10 mouse cellular contexts compared by ENCODE assay signal in genomic region chr12:24952147-24952546, GRCm38 (mm10). TPM values are rescaled to one million over a fixed set of nuclear protein-coding genes. Genes with fewer than 3 reads are reported as not detected.
A peak's percentile ranks its signal among the peaks of the same experiment; 100 is the strongest.
DNase-seq lines count a peak whose midpoint lies in the region; ATAC-seq and TF ChIP-seq lines count a peak whose summit lies in the region.
"Had no signal": no experiment of that assay in that cellular context is flagged by ENCODE, and none has a peak within 500 bp of the region (broad histone marks: within the 10 kb centered on the region; RNA-seq: fewer than 3 reads in every experiment).

No protein-coding gene starts in this region.

- no peaks in the 10 kb centered on the region for H3K4me1 ChIP-seq in forebrain, embryonic 11.5 days (replicated peaks; ENCODE audit: control insufficient read depth, insufficient read depth, low read length)
- H3K4me1 ChIP-seq in intestine, postnatal 0 days (replicated peaks; ENCODE audit: control insufficient read depth, insufficient read depth, low read length): no peaks in the 10 kb centered on the region
- H3K4me1 ChIP-seq in liver, embryonic 11.5 days (replicated peaks; ENCODE audit: control insufficient read depth, insufficient read depth, low read length): no peaks in the 10 kb centered on the region
- H3K4me1 ChIP-seq: embryonic facial prominence, embryonic 12.5 days had no signal

- H3K27ac ChIP-seq in forebrain, embryonic 11.5 days (ENCODE audit: low read depth, low read length): no peak overlapping the region
- no peak overlapping the region for H3K27ac ChIP-seq in intestine, postnatal 0 days (ENCODE audit: low read depth, low read length)
- H3K27ac ChIP-seq in liver, embryonic 11.5 days (ENCODE audit: low read depth, low read length): no peak overlapping the region
- H3K27ac ChIP-seq: embryonic facial prominence, embryonic 12.5 days had no signal

- peak; percentile 91 for TF ChIP-seq CTCF in intestine, postnatal 0 days (IDR thresholded peaks at IDR 0.05; ENCODE audit: low read depth)

- no peaks in the 10 kb centered on the region for H3K27me3 ChIP-seq in forebrain, embryonic 11.5 days (ENCODE audit: control insufficient read depth, insufficient read depth, low read length)
- H3K27me3 ChIP-seq in intestine, postnatal 0 days (replicated peaks; ENCODE audit: control insufficient read depth, insufficient read depth, low read length): no peaks in the 10 kb centered on the region
- no peaks in the 10 kb centered on the region for H3K27me3 ChIP-seq in liver, embryonic 11.5 days (replicated peaks; ENCODE audit: control insufficient read depth, insufficient read depth, low read length)
- H3K27me3 ChIP-seq: embryonic facial prominence, embryonic 12.5 days had no signal

- WGBS in forebrain, embryonic 11.5 days: 77% methylated on average over 6 of the region's 6 CpGs
- 45% methylated on average over 6 of the region's 6 CpGs for WGBS in intestine, postnatal 0 days
- 38% methylated on average over 6 of the region's 6 CpGs for WGBS in liver, embryonic 11.5 days

- no peak overlapping the region for H3K4me3 ChIP-seq in forebrain, embryonic 11.5 days (ENCODE audit: low read depth, low read length)
- H3K4me3 ChIP-seq in intestine, postnatal 0 days (ENCODE audit: low read depth, low read length): no peak overlapping the region
- H3K4me3 ChIP-seq in liver, embryonic 11.5 days (ENCODE audit: low read depth, low read length): no peak overlapping the region
- H3K4me3 ChIP-seq: embryonic facial prominence, embryonic 12.5 days; myocyte had no signal

- ATAC-seq in forebrain, embryonic 11.5 days (replicated peaks; ENCODE audit: low FRiP score): peak; percentile 51; the same call in 1 of the 2 replicates
- ATAC-seq in intestine, postnatal 0 days: no peak
- ATAC-seq in liver, embryonic 11.5 days (replicated peaks; ENCODE audit: low FRiP score): peak; percentile 69

- H3K36me3 ChIP-seq in forebrain, embryonic 11.5 days (ENCODE audit: control insufficient read depth, insufficient read depth, low read length): peaks cover 3% of the 10 kb centered on the region; the same call in 1 of the 2 replicates
- H3K36me3 ChIP-seq in intestine, postnatal 0 days (ENCODE audit: control insufficient read depth, insufficient read depth): 0 out of 2 replicates have a peak, but pooled peaks cover 4% of the 10 kb centered on the region
- H3K36me3 ChIP-seq in liver, embryonic 11.5 days (ENCODE audit: control insufficient read depth, insufficient read depth, low read length): no peaks in the 10 kb centered on the region

- no peak overlapping the region for H3K9ac ChIP-seq in forebrain, embryonic 11.5 days (ENCODE audit: low read length)
- no peak overlapping the region for H3K9ac ChIP-seq in intestine, postnatal 0 days (ENCODE audit: low read depth, low read length)
- no peak overlapping the region for H3K9ac ChIP-seq in liver, embryonic 11.5 days (ENCODE audit: low read depth, low read length)
- H3K9ac ChIP-seq: embryonic facial prominence, embryonic 12.5 days had no signal

- H3K9me3 ChIP-seq in forebrain, embryonic 11.5 days (ENCODE audit: control insufficient read depth, low read length): no peaks in the 10 kb centered on the region
- H3K9me3 ChIP-seq in intestine, postnatal 0 days (ENCODE audit: control insufficient read depth): no peaks in the 10 kb centered on the region
- H3K9me3 ChIP-seq in liver, embryonic 11.5 days (ENCODE audit: control insufficient read depth, low read length): no peaks in the 10 kb centered on the region
- H3K9me3 ChIP-seq: embryonic facial prominence, embryonic 12.5 days had no signal

- DNase-seq in ovary, postnatal 10 days (ENCODE audit: low spot score): peak; percentile 24
- no peak for DNase-seq in ovary, adult 18-20 months (ENCODE audit: low spot score)
- DNase-seq in c-Kit-positive CD71-negative TER-119-negative erythroid progenitor cells, embryonic 14.5 days (ENCODE audit: low read depth): peak; percentile 59
- DNase-seq in forebrain, embryonic 11.5 days (ENCODE audit: low spot score): peak; percentile 71
- no peak for DNase-seq in liver, embryonic 11.5 days (ENCODE audit: low spot score)
- DNase-seq in naive thymus-derived CD4-positive, alpha-beta T cell, adult 2 months (ENCODE audit: low read depth): peak; percentile 68
- peak; percentile 81 for DNase-seq in testis, postnatal 10 days (ENCODE audit: low spot score)

- H3K4me2 ChIP-seq in forebrain, embryonic 11.5 days (ENCODE audit: low read depth, low read length, severe bottlenecking): no peak overlapping the region
- H3K4me2 ChIP-seq in intestine, postnatal 0 days (replicated peaks; ENCODE audit: low read depth): no peak overlapping the region
- no peak overlapping the region for H3K4me2 ChIP-seq in liver, embryonic 11.5 days
- H3K4me2 ChIP-seq: embryonic facial prominence, embryonic 12.5 days had no signal

RNA-seq across cellular contexts. Expression of gene Kidins220, which starts 22.6 kb away (rescaled TPM):
- polyA plus RNA-seq in forebrain, embryonic 11.5 days (2014; fragmentation: Nextera tagmentation; extraction: Ambion mirVana): 45.4 and 47.2 TPM in 2 replicates
- polyA plus RNA-seq in intestine, postnatal 0 days (2015; fragmentation: Nextera tagmentation; extraction: Ambion mirVana): 17.2 and 18.6 TPM in 2 replicates
- 22.8 and 23.7 TPM in 2 replicates for polyA plus RNA-seq in liver, embryonic 11.5 days (2014; fragmentation: Nextera tagmentation; extraction: Ambion mirVana)

Comparison
In these comparisons a context has a peak if more than half of its experiments do, and no peak if none do; other contexts are left out.
1. DNase-seq: peak in ovary, postnatal 10 days (single experiment), c-Kit-positive CD71-negative TER-119-negative erythroid progenitor cells, embryonic 14.5 days (single experiment), forebrain, embryonic 11.5 days (single experiment), naive thymus-derived CD4-positive, alpha-beta T cell, adult 2 months (single experiment) and testis, postnatal 10 days (single experiment); none in ovary, adult 18-20 months (single experiment) and liver, embryonic 11.5 days (single experiment).